Mouse (Mus musculus) MEL-GATA-1-ER (cell line): ENCODE results near the gene Jsrp1.

Experiments
- DNase-seq: peaks from one replicate; pipeline ENCODE4 v3.0.0-alpha.2; 2012; ENCODE audit warnings: low read depth; ENCODE audit errors: extremely low read depth

Gene Jsrp1

DNA sequence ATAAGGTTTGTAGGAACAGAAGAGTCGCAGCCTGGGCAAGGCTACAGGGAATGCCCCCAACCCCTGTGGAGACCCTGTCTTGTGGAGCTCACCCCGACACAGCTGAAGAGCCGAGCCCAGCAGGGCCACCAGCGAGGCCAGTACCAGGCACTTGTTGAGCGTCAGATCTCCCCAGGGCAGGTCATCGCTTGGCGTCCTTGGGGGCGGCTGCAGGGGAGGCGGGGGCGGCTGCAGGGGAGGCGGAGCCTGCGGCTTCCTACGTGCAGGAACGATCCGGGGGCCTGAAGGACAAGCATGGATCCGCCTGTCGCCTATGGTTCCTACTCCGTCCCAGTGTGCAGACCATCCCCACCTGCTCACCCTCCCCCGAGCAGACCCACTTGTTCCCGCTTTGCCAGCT lies 3.2 kb downstream of the Jsrp1 start:
- no peak for DNase-seq

DNA sequence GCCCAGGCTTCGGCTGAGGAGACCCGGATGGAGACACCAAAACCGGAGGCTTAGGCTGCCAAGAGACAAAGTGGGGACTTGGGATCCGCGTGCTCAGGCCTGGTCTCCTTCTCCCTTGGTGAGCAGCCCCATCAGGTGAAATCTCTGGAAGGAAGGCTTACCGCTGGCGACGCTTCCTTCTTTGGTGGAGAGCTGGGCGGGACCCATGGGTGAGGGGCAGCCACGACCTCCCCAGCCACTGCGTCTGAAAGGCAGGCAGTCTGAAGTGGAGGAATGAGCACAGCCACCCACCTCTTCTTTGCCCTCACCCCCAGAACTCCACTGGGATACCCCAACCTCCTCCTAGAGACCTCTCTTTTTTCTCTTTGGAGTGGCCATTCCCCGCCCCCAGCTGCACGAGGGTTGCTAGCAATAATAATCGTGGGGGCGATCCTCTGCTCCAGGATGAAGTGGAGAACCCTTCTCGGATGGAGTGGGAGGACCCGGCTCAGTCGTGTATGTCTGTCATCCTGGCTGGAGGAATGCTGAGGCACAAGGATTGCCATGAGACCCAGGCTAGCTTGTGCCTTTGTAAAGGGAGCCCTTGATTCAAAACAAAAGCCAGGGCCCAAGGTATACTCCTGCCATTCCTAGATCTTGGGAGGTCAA lies 4.2 kb downstream of the Jsrp1 start:
- no peak for DNase-seq

DNA sequence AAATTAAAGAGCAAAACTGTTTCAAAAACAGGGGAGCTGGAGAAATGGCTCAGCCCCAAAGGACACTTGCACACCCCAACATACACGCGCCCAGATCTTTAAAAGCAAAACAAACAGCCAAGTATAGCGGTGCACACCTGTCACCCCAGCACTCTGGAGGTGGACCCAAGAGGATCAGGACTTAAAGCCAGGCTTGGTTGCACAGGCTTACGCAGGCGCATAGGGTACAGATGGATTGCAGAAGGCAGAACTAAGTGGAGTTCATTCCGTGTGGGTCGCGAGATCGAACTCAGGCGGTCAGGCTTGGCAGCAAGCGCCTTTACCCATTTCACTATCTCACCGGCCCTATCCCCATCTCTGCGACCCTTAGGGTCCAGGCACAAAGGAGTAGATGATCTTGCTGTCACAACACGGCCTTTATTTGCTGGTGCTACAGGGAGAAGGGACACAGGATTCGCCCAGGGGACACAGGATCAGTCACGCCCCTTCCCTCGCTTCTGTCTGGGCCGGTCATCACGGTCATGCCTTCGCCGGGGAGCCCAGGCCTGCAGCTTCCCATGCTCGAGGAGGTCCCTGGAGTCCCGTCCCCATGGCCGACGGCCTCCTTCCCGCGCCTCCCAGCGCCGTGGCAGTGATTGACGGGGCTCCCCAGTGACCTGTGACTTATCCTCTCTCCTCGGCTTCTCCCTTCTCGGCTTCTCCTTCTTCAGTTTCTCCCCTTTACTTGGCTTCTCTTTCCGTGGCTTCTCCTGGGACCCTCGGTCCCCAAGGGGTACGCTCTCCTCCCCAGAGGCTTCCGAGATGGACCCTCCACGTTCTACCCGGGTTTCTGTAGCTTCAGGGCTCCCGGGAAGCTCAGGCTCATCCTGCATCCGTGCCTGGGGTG lies 5.0 kb downstream of the Jsrp1 start:
- no peak for DNase-seq

DNA sequence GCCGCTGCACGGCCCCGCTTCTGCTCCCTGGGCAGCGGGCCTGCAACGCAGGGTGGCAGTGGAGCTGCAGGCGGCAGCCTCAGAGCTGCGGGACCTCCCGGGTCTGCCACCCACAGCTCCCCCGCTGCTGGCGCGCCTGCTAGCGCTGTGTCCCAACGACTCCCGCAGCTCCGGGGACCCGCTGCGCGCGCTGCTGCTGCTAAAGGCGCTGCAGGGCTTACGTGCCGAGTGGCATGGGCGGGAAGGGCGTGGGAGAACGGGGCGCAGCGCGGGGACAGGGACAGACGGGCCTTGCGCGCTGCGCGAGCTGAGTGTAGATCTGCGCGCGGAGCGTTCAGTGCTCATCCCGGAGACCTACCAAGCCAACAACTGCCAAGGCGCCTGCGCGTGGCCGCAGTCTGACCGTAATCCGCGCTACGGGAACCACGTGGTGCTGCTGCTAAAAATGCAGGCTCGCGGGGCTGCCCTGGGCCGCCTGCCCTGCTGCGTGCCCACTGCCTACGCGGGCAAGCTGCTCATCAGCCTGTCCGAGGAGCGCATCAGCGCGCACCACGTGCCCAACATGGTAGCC lies 6.2 kb downstream of the Jsrp1 start:
- no peak for DNase-seq

DNA sequence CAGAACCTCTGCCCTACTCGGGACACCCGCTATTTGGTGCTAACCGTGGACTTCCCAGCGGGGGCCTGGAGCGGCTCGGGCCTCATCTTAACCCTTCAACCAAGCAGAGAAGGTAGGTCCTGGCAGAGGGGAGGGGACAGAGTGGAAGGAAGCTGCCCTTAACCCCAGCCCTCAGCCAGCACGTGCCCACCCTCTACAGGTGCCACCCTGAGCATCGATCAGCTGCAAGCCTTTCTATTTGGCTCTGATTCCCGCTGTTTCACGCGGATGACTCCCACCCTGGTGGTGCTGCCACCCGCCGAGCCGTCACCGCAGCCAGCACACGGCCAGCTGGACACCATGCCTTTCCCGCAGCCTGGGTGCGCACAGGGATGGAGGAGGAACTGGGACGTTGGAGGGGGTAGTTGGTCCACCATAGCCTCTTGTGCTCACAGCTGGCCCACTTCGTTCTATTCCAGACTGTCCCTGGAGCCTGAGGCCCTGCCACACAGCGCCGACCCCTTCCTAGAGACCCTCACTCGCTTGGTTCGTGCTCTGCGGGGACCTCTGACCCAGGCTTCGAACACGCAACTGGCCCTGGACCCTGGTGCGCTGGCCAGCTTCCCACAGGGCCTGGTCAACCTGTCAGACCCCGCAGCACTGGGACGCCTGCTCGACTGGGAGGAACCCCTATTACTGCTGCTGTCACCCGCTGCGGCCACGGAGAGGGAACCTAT lies 6.8 kb downstream of the Jsrp1 start:
- no peak for DNase-seq

DNA sequence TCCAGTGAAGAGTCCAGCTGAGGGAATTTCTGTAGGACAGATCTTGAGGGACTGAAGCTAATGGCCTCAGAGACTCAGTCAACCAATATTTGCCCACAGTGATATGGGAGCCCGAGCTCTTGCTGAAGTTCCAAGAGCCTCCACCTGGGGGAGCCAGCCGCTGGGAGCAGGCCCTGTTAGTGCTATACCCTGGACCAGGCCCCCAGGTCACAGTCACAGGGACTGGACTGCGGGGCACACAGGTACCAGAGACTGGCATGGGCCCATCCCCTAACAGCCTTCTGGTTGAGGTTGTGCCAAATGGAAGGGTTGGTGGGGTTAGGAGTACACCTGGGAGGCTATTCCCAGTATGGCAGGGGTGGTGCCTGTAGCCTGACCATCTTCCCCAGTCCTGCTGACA lies 7.4 kb downstream of the Jsrp1 start:
- DNase-seq, result peak; percentile 40

DNA sequence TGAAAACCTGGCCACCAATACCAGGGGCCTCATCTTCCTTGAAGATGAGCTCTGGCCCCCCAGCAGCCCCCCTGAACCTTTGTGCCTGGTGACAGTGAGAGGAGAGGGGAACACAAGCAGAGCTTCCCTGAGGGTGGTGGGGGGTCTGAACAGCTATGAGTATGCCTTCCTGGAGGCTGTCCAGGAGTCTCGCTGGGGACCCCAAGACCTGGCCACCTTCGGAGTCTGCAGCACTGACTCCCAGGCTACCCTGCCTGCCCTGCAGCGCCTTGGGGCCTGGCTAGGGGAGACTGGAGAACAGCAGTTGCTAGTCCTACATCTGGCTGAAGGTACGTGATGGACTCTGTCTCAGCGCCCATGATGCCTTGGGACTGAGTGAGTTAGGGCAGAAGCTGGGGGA lies 8.0 kb downstream of the Jsrp1 start:
- DNase-seq, result no peak

DNA sequence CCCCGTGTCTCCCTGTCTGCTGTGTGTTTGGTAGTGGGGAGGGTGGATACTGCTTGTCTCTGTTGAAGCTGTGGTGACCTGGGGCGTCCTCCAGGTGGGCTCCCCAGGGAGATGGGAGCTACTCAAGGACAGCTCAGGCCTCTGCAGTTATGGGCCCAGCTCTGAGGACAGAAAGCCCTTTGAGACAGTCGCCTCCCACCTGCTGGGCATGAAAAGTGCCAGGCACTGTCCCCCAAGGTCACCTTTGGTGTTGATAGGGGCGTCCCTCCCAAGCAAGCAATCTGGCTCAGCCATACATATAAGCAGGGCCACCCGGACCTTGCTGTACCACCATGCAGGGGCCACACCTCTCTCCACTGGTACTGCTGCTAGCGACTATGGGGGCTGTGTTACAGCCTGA lies 8.4 kb downstream of the Jsrp1 start, which contains the start of gene Amh:
Gene Amh (plus strand): TSS at position 328 of the 400 bp plus-strand sequence.
- no peak for DNase-seq

DNA sequence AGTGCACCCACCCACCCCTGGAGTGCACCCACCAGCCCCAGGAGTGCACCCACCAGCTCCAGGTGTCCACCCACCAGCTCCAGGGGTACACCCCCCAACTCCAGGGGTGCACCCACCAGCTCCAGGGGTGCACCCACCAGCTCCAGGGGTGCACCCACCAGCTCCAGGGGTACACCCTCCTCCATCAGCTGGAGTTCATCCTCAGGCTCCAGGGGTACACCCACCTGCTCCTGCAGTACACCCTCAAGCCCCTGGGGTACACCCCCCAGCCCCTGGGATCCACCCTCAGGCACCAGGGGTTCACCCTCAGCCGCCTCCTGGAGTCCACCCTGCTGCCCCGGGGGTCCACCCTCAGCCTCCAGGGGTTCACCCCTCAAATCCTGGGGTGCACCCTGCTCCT lies 9.0 kb downstream of the Jsrp1 start:
- DNase-seq, result no peak

DNA sequence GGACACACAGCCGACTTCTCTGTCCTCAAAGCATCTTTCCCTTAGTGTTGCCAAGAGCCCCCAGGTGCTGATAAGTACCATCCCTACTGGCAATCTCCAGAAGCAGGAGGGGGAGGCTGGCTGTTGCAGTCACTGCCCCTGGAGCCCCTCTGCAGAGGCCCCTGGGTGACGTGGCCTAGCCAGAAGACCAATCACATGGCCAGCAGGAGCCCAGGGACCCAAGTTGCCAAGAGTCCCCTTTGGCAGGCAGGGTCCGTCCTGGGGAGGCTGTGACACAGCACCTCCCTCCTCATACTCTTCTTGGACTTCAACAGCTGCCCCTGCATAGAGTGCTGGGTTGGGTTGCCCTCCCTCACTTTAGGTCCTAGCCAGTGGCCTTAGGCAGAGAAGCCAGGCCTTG lies 10.3 kb downstream of the Jsrp1 start:
- no peak for DNase-seq

DNA sequence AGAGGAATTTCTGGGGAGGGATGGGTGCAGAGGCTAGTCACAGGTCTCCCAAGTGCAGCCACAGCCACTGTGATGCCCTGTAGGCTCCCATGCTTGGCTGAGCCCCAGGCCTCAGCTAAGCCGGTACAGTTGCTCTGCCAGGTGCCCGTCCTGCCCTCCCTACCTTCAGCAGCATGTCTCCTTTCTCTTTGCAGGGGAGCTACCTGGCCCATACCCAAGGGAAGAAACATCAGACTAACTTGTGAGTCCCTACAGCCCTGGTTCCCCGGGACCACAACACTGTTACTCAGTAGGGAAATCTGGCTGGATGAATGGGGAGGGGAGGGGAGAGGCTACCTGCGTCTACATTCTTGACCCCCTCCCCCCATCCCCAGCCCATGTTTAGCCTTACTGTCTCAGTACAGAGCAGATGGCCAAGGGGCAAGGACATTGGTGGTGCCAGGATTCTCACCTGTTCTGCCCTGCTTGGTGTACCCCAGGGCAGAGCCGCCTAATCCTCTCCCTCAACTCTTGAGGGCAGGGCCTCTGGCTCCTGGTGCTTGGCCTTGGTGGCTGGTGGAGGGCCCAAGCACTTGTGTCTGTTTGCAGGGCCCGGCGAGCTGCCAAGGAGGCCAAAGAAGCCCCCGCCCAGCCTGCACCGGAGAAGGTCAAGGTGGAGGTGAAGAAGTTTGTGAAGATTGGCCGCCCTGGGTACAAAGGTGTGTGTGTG lies 10.9 kb downstream of the Jsrp1 start:
- DNase-seq, result no peak

DNA sequence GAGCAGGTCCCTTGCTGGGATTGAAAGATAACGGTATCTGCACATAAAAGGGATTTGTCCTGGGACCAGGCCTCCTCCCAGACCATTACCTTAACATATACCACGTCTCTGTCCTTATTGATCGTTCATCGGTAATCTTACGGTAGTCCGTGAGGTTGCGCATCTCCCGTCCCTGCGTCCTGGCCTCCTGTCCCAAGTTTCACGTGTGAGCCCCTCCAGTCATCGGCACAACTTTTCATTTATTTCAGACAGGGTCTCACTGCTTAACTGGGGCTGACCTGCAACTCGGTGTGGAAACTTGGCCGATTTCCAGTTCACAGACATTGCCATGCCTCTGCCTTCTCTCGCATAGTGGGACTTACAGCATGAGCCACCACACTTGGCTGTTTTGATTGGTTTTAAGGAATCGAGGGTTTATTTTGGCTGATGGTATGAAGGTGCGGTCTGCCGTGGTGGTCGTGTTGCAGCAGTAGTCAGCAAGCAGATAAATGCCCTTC lies 14.2 kb downstream of the Jsrp1 start:
- peak; percentile 21 for DNase-seq

DNA sequence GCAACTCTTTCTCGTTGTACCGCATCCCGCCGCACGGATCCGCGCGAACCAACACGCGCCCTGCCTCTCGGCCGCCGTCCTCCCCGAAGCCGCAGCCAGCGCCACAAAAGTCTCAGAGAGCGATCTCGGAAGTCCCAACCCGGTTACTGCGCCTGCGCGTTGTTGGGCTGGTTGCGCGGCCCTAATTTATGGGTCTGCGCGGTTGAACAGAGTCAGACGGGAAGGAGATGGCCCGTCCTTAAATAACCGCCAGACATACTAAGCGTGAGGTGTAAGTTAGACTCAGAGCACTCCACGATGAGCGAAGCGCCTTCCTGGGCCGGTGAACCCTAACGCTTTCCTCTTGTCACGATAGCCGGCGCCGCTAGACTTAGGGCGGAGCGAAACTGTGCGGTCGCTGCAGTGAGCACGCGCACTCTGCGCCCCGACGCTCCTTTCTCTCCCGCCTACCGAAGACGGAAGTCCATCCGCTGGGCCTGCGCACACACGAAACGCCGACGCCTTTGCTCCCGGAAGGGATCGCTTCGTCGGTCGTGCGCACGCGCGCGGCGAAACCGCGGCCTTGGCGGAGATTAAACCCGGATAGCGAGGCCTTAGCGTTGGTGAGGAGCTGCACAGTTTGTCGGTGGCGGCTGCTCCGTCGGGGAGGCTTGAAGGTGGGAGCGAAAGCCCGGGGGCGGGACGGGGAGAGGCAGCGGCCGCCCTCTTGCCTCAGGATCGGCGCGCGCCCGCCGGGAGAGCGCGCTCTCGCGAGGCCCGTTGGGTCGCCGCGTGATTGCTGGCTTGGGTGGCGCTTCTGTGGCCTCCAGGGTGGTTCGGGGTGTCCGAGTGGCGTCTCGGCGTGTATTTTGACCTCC lies 14.9 kb downstream of the Jsrp1 start, which contains the start of the genes Sf3a2 and Plekhj1:
Gene Sf3a2 (plus strand): TSS at position 49 of the 857 bp plus-strand sequence.
Gene Plekhj1 (minus strand): TSS at position 477 of the 857 bp plus-strand sequence.
- DNase-seq, result peak; percentile 89

DNA sequence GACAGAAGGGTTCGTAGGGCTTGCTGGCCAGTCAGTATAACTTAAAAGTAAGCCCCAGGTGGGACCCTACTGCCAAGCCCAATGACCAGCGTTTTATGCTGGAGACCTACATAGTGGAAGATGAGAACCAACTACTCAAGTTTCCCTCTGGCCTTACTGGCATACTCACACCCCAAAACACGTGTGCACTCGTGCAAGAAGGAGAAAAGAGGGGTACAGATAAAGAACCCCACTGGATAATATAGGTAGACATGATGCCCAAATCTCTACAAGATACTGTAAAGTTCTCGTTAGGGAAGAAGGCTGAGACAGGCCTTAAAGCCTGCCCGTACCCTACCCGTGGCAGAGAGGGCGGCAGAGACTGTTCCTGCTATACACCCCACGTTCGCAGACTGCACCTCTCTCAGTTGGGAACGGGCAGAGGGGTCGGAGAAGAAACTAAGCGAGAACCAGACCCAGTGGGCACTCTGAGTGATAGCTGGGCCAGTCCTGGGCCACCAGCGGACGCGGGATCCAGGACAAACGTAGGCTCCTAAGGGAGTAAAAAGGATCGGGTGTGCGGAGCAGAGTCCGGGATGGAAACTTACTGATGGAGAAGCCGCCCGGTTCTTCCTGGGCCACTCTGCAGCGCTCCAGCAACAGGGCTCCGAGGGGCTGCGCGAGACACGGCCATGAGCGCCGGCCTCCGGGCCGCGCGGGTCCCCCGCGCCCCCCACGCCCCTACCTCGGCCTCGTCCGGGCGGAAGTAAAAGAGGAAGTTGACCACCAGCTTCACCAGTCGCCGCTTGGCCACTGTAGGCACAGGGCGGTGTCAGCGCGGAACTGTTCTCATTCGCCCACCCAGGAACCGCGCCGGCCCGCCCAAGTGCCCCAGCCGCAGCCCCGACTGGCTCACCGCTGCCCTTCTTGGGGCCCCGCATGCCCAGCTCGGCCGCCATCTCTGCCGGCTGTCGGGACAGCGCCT lies 15.8 kb downstream of the Jsrp1 start:
- peak; percentile 52 for DNase-seq

DNA sequence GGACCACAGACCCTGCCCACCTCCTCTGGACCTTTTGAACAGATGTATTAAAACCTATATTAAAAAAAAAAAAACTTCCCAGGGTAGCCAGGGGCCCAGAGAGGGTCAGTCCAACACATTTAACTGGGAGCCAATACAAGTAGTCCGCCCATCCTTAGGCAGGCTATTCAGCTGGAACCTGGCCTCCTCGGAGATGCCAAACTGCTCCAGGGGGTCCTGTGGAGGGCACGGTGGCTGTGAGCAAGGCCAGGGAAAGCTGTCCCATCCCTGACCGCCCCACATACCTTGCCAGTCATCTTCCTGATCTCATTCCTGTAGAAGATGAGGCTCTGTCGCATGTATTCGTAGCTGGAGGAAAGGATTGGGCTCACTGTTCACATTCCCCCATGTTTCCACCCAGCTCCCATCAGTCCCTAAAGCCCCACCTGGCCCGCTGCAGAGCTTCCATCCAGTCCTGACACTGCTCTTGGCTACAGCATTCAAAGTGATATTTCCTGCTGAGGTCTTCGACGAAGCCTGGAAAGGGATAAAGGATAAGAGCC lies 16.9 kb downstream of the Jsrp1 start:
- DNase-seq, result no peak

DNA sequence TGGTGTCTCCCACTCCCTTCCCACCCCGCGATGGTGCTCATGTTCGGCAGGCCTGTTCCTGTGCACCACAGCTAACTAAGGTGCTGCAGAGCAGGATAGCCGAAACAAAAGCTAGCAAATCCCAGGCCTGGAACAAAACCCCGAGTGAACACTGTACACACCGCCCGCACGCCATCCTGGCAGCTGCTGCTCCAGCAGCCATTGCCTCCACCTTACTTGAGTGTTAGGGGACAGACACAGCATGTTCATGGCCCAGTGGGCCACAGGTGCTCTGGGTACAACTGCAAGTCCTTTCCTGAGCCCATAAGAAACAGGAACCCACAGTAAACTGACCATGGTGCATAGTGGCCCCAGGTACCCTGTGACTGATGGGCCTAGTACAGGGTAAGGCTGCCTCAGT lies 18.5 kb downstream of the Jsrp1 start:
- no peak for DNase-seq

DNA sequence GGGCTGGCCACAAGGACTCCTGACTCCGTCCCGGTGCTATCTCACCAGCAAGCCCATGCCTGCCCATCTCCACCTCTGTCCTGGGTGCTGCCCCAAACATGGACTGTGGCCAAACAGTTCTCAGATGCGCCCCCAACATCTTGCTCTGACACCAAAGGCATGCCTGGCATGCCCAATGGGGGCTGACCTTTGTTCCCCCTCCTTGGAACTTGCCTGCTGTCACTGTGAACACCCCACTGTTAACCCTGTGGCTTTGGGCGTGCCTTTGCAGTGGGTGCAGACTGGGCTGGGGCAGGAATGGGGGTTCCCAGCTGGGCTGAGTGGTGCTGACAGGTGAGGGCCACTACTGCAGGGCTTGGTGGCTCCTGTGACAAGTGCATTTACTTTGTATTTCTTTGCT lies 19.5 kb downstream of the Jsrp1 start:
- no peak for DNase-seq

DNA sequence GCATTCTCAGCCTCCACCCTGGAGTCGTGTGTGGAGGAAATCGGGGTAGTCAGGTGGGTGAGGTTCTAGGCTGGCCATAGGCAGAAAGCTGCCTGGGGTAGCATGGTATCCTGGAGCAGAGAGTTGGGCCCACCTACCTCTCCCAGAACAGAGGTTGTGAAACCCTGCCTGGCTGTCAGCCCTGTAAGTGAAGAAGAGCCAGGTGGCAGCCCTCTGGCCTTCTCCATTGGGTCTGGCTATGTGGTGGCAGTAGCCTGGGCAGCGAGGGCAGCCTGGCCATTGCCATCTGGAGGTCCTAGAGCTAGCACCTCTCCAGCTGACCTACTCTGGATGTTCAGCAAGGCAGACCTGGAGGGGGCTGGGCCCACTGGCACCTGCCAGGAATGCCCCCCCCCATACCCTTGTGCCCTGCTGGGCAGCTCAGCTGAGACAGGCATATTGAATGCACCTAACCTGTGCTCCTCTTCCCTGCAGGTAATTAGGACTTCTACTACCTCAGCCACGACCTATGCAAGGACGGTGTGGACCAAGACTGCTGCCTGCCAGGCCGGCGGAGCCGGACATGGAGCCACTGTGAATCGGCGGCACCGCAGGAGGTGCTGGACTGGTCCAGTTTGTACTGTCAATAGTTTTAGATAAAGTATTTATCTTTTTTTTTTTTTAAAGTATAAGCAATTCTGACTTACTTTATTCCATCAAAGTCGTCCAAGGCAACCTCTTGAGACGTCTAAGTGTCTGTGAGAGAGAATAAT lies 20.1 kb downstream of the Jsrp1 start:
- DNase-seq, result no peak
